Mouse (Mus musculus) cortical plate, adult 2 months (tissue): ENCODE measurements around the gene Gm49661.

Source experiments
- CTCF ChIP-seq: fragments of 200-500 bp; IDR thresholded peaks from 2 replicates; pipeline ENCODE4 v1.5.1; 2011; ENCODE audit warnings: mild to moderate bottlenecking, control low read depth, low read length; ENCODE audit not compliant: insufficient read depth; ENCODE audit errors: extremely low read depth
- POLR2A ChIP-seq: fragments of 200-500 bp; IDR thresholded peaks from 2 replicates; pipeline ENCODE4 v1.6.1; 2011; ENCODE audit warnings: mild to moderate bottlenecking, low read length, control low read depth; ENCODE audit not compliant: insufficient read depth; ENCODE audit errors: extremely low read depth

- TF ChIP-seq CTCF (no peak), POLR2A (no peak)
Observed at GRCm38 (mm10) chr8:84976763-84977434, 7.7 kb upstream of the Gm49661 start.
